Mouse (Mus musculus) Patski (cell line): Measurements from ENCODE around the gene 1810010H24Rik. TPM values are rescaled to one million over a fixed set of nuclear protein-coding genes. Genes with fewer than 3 reads are reported as not detected.
A peak's percentile ranks its signal among the peaks of the same experiment; 100 is the strongest.
"Not testable (repeated sequence)": the region's sequence is repeated elsewhere in the genome, so short reads cannot be mapped to it uniquely, and the experiment has no call there.

Experiments
- ATAC-seq: fragments of 100-300 bp; one replicate; pipeline ENCODE4 v1.8.0; 2021
- CTCF ChIA-PET: fragments of 350-600 bp; sonication (Branson Sonifier 250); formaldehyde crosslinking; loops from one replicate; lab custom pipeline; 2022; ENCODE audit warnings: inconsistent platforms; lab: Charles Lee
- POLR2A ChIA-PET: fragments of 350-600 bp; sonication (Branson Sonifier 250); formaldehyde crosslinking; loops from one replicate; lab custom pipeline; 2022; ENCODE audit warnings: antibody characterized with exemption, inconsistent platforms; lab: Charles Lee
- DNase-seq: peaks from one replicate; pipeline ENCODE4 v3.0.0-alpha.2; 2011; ENCODE audit warnings: low read depth, low spot score
- H3K27me3 ChIP-seq: fragments of 371-371 bp; one replicate; pipeline ENCODE4 v1.5.1; 2021
- CTCF ChIP-seq: fragments of 100-300 bp; IDR thresholded peaks from one replicate; pipeline ENCODE4 v1.5.1; 2021
- in situ Hi-C: fragments of 300-500 bp; cut with MboI; formaldehyde crosslinking; loops from 3 replicates; pipeline ENCODE4 v1.11.1; 2018; ENCODE audit warnings: low pct_unique_long_range_greater_than_20kb, mixed read lengths
- polyA plus RNA-seq: library from polyadenylated mRNA; unstranded; gene quantifications from one replicate; pipeline ENCODE4 v1.2.3, GENCODE M21; 2021

Gene 1810010H24Rik
- polyA plus RNA-seq, 1 experiment from 2014 or later, result 2.5 TPM

DNA sequence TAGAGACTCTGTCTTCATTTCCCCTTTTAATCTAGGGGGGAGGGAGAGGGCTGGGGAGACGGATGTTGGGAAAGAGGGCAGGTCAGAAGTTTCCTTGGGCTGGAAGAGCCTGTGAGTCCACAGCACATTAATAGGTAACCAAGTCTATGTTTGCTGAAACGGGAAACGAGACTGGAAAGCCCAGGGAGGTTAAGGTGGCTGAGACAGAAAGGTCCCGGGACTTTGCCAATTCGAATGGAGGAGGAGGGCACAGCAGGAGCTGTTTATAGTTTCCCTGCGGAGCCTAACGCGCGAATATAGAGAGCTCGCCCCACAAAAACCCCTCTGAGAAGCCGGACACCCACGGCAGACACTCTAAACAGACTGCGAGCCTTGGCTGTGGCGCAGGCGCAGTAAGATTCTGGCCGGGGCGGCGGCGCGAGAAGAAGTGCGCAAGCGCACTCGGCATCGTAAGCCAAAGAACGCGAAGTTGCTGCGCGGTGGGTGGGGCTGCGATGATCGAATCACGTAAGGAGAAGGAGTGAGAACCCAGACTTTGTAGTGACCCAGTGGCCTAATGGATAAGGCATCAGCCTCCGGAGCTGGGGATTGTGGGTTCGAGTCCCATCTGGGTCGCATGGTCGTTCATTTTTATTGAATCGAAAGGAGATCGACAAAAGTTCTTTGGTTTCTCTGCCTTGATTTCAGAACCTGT is 13.0 kb upstream of the 1810010H24Rik start:
- POLR2A ChIA-PET, result interaction anchor here (1.1 kb wide), 2 partner anchors 15 to 194 kb away, joined by 3 read pairs; no protein-coding TSS in a partner anchor
- ATAC-seq (peak; percentile 79), DNase-seq (peak; percentile 81)
- no peak for TF ChIP-seq CTCF
- in situ Hi-C loops, result no loop called here
- CTCF ChIA-PET, result interaction anchor here (1.2 kb wide), 1 partner anchor 10 kb away, joined by 3 read pairs; no protein-coding TSS in a partner anchor
- no peaks in the 10 kb centered on the region for H3K27me3 ChIP-seq

- CTCF ChIA-PET, result interaction anchor here (0.9 to 1.9 kb wide), 2 partner anchors 11 to 15 kb away, joined by 3 to 13 read pairs; partner anchors contain the start of gene 1810010H24Rik
- ATAC-seq (no peak), DNase-seq (no peak)
- H3K27me3 ChIP-seq, result no peaks in the 10 kb centered on the region
- in situ Hi-C loops, result no loop called here
- POLR2A ChIA-PET, result interaction anchor here (0.6 kb wide), 1 partner anchor 20 kb away, joined by 3 read pairs; no protein-coding TSS in a partner anchor
- TF ChIP-seq CTCF, result peak; percentile 25
Observed at GRCm38 (mm10) chr11:107014020-107014585, 11.4 kb upstream of the 1810010H24Rik start.

GRCm38 (mm10) chr11:107014597-107015309 is 10.7 kb upstream of the 1810010H24Rik start:
- DNase-seq (no peak), ATAC-seq (no peak)
- POLR2A ChIA-PET, result interaction anchor here (0.6 kb wide), 2 partner anchors 21 to 93 kb away, joined by 3 read pairs; no protein-coding TSS in a partner anchor
- CTCF ChIA-PET, result interaction anchor here (0.9 to 1.9 kb wide), 2 partner anchors 11 to 16 kb away, joined by 3 to 13 read pairs; partner anchors contain the start of gene 1810010H24Rik
- in situ Hi-C loops, result no loop called here
- TF ChIP-seq CTCF, result peak; percentile 57
- H3K27me3 ChIP-seq, result no peaks in the 10 kb centered on the region

DNA sequence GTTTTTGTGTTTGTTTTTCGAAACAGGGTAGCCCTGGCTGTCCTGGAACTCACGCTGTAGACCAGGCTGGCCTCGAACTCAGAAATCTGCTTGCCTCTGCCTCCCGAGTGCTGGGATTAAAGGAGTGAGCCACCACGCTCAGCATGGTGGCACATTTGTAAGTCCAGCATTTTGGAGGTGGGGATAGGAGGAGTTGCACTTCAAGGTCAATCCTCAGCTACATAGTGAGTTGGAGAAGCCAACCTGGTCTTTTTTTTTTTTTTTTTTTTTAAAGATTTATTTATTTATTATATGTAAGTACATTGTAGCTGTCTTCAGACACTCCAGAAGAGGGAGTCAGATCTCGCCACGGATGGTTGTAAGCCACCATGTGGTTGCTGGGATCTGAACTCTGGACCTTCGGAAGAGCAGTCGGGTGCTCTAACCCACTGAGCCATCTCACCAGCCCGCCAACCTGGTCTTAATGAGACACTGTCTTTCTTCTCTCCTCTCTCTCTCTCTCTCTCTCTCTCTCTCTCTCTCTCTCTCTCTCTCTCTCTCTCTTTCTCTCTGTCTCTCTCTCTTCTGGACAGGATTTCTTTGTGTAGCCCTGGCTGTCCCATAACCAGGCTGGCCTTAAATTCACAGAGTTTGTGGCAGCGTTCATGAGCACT is 9.8 kb upstream of the 1810010H24Rik start:
- POLR2A ChIA-PET, result interaction anchor here (0.6 kb wide), 1 partner anchor 19 kb away, joined by 3 read pairs; no protein-coding TSS in a partner anchor
- not testable (repeated sequence) for ATAC-seq

GRCm38 (mm10) chr11:107016893-107017292 is 8.6 kb upstream of the 1810010H24Rik start:
- CTCF ChIA-PET, result interaction anchor here (1.1 to 2.2 kb wide), 2 partner anchors 8 to 10 kb away, joined by 3 to 5 read pairs; partner anchors contain the start of gene 1810010H24Rik
- no peaks in the 10 kb centered on the region for H3K27me3 ChIP-seq
- POLR2A ChIA-PET, result interaction anchor here (0.6 kb wide), 2 partner anchors 47 to 489 kb away, joined by 3 to 5 read pairs; no protein-coding TSS in a partner anchor
- no peak for DNase-seq
- no peak for ATAC-seq
- in situ Hi-C loops, result no loop called here
- no peak for TF ChIP-seq CTCF

More for the DNA sequence above, 9.8 kb upstream of the 1810010H24Rik start:
- in situ Hi-C loops, DNase-seq, H3K27me3 ChIP-seq: not testable (repeated sequence)
- CTCF ChIA-PET, result interaction anchor here (1.9 kb wide), 1 partner anchor 10 kb away, joined by 13 read pairs; the partner anchor contains the start of gene 1810010H24Rik

GRCm38 (mm10) chr11:107017339-107017886 is 8.1 kb upstream of the 1810010H24Rik start:
- peak; percentile 35 for TF ChIP-seq CTCF
- DNase-seq (no peak), ATAC-seq (no peak)
- POLR2A ChIA-PET, result interaction anchor here (0.5 to 0.6 kb wide), 3 partner anchors 47 to 489 kb away, joined by 3 to 5 read pairs (median 3); no protein-coding TSS in a partner anchor
- in situ Hi-C loops, result no loop called here
- CTCF ChIA-PET, result interaction anchor here (1.1 to 2.2 kb wide), 3 partner anchors 8 to 47 kb away, joined by 3 to 5 read pairs (median 4); partner anchors contain the start of gene 1810010H24Rik
- no peaks in the 10 kb centered on the region for H3K27me3 ChIP-seq

DNA sequence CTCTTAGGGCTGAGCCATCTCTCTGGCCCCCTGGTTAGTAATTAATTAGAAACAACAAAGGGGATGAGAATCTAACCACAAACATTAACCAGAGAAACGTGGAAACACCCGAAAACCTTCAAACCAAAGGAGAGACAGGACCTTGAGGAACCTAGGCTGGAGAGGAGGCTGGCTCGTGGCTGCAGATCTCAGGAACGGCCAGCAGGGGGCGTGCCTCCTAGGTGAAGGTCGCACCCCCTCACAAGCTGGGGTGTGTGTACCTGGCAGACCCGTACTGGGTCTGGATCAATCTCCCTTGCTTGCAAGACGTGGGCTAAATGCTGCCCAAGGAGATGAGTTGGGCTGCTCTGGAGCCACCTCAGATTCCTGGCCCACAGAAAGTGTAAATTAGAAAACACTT is 6.9 kb upstream of the 1810010H24Rik start:
- in situ Hi-C loops, result no loop called here
- CTCF ChIA-PET, result interaction anchor here (1.3 to 2.2 kb wide), 3 partner anchors 11 to 46 kb away, joined by 3 to 5 read pairs (median 4); no protein-coding TSS in a partner anchor
- no peak for TF ChIP-seq CTCF
- no peak for ATAC-seq
- POLR2A ChIA-PET, result no interaction called here
- H3K27me3 ChIP-seq, result no peaks in the 10 kb centered on the region
- DNase-seq, result no peak

- DNase-seq (no peak), ATAC-seq (no peak)
- TF ChIP-seq CTCF, result no peak
- no peaks in the 10 kb centered on the region for H3K27me3 ChIP-seq
- POLR2A ChIA-PET, result no interaction called here
- in situ Hi-C loops, result no loop called here
- CTCF ChIA-PET, result interaction anchor here (2.2 kb wide), 1 partner anchor 12 kb away, joined by 5 read pairs; no protein-coding TSS in a partner anchor
Observed at GRCm38 (mm10) chr11:107019318-107019717, 6.2 kb upstream of the 1810010H24Rik start.

DNA sequence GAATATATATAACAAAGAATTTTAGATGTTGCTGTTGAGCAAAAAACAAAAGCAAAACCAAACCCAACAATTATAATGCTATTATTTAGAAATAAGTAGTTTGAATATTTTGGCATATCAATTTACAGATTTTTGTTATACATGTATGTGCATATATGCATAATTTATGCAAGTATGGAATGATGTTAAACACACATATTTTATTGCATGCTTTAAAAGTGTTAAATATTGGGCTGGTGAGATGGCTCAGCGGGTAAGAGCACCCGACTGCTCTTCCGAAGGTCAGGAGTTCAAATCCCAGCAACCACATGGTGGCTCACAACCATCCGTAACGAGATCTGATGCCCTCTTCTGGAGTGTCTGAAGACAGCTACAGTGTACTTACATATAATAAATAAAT is 5.8 kb upstream of the 1810010H24Rik start:
- POLR2A ChIA-PET, result interaction anchor here (0.7 kb wide), 1 partner anchor 13 kb away, joined by 3 read pairs; no protein-coding TSS in a partner anchor
- DNase-seq, ATAC-seq, in situ Hi-C loops, H3K27me3 ChIP-seq, CTCF ChIA-PET: not testable (repeated sequence)
